9 mouse cellular contexts compared by ENCODE assay signal in genomic region chr2:42059986-42060385, GRCm38 (mm10).
"Had no signal": no experiment of that assay in that cellular context is flagged by ENCODE, and none has a peak within 500 bp of the region (broad histone marks: within the 10 kb centered on the region; RNA-seq: fewer than 3 reads in every experiment).

No protein-coding gene starts in this region.

- DNase-seq: kidney, adult 18-20 months; kidney, adult 9 months; kidney, postnatal 14 days; kidney, postnatal 4 days; liver; lung, adult 18-20 months; lung, postnatal 10 days; lung, postnatal 36 days; thymus, postnatal 25 days had no signal
